Mouse (Mus musculus) CD4-positive, CD25-positive, alpha-beta regulatory T cell, adult 2 months (primary cell): ENCODE data around the gene Tspan2.
A peak's percentile ranks its signal among the peaks of the same experiment; 100 is the strongest.

Source experiments
- DNase-seq: peaks from one replicate; pipeline ENCODE4 v3.0.0-alpha.2; 2012; ENCODE audit warnings: low read depth, low spot score

Gene Tspan2

GRCm38 (mm10) chr3:102763713-102764400 lies 29.5 kb downstream of the Tspan2 start:
- no peak for DNase-seq

GRCm38 (mm10) chr3:102764850-102765249 lies 30.5 kb downstream of the Tspan2 start:
- DNase-seq: no peak

GRCm38 (mm10) chr3:102773018-102773417 lies 38.7 kb downstream of the Tspan2 start:
- no peak for DNase-seq

GRCm38 (mm10) chr3:102782618-102783017 lies 48.3 kb downstream of the Tspan2 start, which contains the start of gene Tshb:
TSS of gene Tshb (minus strand) at chr3:102782718.
- no peak for DNase-seq

GRCm38 (mm10) chr3:102787369-102787768 lies 53.0 kb downstream of the Tspan2 start:
- DNase-seq: peak; percentile 14

GRCm38 (mm10) chr3:102803937-102804336 lies 69.6 kb downstream of the Tspan2 start:
- peak; percentile 90 for DNase-seq

- no peak for DNase-seq
Observed at GRCm38 (mm10) chr3:102842386-102842785, 108.1 kb downstream of the Tspan2 start.

- no peak for DNase-seq
Observed at GRCm38 (mm10) chr3:102848661-102849060, 114.3 kb downstream of the Tspan2 start.
